Mouse (Mus musculus) kidney, embryonic 14.5 days (tissue): Measurements from ENCODE around the gene Crtac1. TPM values are rescaled to one million over a fixed set of nuclear protein-coding genes. Genes with fewer than 3 reads are reported as not detected.

Experiments used
- ATAC-seq: fragments of 200-750 bp; cut with Nextera tagmentation; 2 replicates; pipeline ENCODE4 v1.8.0; 2017; ENCODE audit warnings: moderate number of reproducible peaks, mild to moderate bottlenecking, moderate TSS enrichment, moderate library complexity; ENCODE audit not compliant: low FRiP score, low TSS enrichment
- H3K27ac ChIP-seq: fragments of 300-500 bp; sonication (generic); 2 replicates; pipeline ENCODE4 v1.5.1; 2014; ENCODE audit warnings: low read depth, mild to moderate bottlenecking, low read length, moderate library complexity, mixed read lengths
- H3K27me3 ChIP-seq: fragments of 300-500 bp; sonication (generic); 2 replicates; pipeline ENCODE4 v1.6.1; 2014; ENCODE audit warnings: mild to moderate bottlenecking, low read length; ENCODE audit not compliant: control insufficient read depth, insufficient read depth
- H3K36me3 ChIP-seq: fragments of 300-500 bp; sonication (generic); 2 replicates; pipeline ENCODE4 v1.6.1; 2014; ENCODE audit warnings: low read length, mixed read lengths; ENCODE audit not compliant: control insufficient read depth, insufficient read depth
- H3K4me1 ChIP-seq: fragments of 300-500 bp; sonication (generic); 2 replicates; pipeline ENCODE4 v1.6.1; 2014; ENCODE audit warnings: low read length, mixed read lengths; ENCODE audit not compliant: control insufficient read depth, insufficient read depth
- H3K4me2 ChIP-seq: fragments of 300-500 bp; sonication (generic); replicated peaks from 2 replicates; pipeline ENCODE4 v1.6.1; 2014; ENCODE audit warnings: low read depth, mild to moderate bottlenecking, low read length
- H3K4me3 ChIP-seq: fragments of 300-500 bp; sonication (generic); 2 replicates; pipeline ENCODE4 v1.5.1; 2014; ENCODE audit warnings: mild to moderate bottlenecking, low read length
- H3K9ac ChIP-seq: fragments of 300-500 bp; sonication (generic); 2 replicates; pipeline ENCODE4 v1.6.1; 2014; ENCODE audit warnings: low read depth, mild to moderate bottlenecking, low read length, moderate library complexity
- H3K9me3 ChIP-seq: fragments of 300-500 bp; sonication (generic); 2 replicates; pipeline ENCODE4 v1.6.1; 2016; ENCODE audit warnings: low read length; ENCODE audit not compliant: control insufficient read depth
- WGBS: fragments of 180-500 bp; shearing (Covaris S2); extraction: QIAGEN DNeasy Blood & Tissue Kit; methylation state at CpG from one replicate; pipeline ENCODE4 v1.1.7; 2014; 5-methylcytosine and 5-hydroxymethylcytosine counted together
- polyA plus RNA-seq: library from polyadenylated mRNA; unstranded; fragments of >200 nt; fragmentation: Nextera tagmentation; extraction: Ambion mirVana; gene quantifications from 2 replicates; pipeline ENCODE4 v1.2.1, GENCODE M21; 2014

The Crtac1 gene
- polyA plus RNA-seq, 1 experiment from 2014 or later: 6.3 TPM

DNA sequence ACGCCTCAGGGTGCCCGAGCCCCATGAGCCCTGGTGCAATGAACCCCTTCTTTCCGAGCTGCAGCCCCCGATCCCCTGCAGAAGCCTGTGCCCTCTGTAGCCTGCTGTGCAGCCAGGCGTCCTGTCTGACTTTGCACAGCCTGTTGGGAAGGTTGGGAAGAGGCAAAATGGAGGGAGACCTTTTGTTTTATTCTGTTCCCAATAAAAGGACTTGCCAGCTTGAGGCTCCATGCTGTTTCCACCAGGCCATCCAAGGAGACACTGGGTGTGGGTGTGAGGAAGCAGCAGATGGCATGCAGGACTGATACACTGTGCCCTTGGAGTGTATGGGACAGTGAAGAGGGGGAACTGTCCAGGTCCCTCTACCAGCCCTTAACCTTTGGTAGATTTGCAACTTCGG, 161.5 kb downstream of the Crtac1 start:
- H3K27ac ChIP-seq: no peak overlapping the region
- ATAC-seq: no peak
- H3K9me3 ChIP-seq: no peaks in the 10 kb centered on the region
- WGBS: 30% methylated on average over 6 of the region's 6 CpGs
- H3K4me3 ChIP-seq: no peak overlapping the region
- H3K36me3 ChIP-seq: no peaks in the 10 kb centered on the region
- no peaks in the 10 kb centered on the region for H3K4me1 ChIP-seq
- no peak overlapping the region for H3K4me2 ChIP-seq
- H3K9ac ChIP-seq: no peak overlapping the region
- H3K27me3 ChIP-seq: no peaks in the 10 kb centered on the region

DNA sequence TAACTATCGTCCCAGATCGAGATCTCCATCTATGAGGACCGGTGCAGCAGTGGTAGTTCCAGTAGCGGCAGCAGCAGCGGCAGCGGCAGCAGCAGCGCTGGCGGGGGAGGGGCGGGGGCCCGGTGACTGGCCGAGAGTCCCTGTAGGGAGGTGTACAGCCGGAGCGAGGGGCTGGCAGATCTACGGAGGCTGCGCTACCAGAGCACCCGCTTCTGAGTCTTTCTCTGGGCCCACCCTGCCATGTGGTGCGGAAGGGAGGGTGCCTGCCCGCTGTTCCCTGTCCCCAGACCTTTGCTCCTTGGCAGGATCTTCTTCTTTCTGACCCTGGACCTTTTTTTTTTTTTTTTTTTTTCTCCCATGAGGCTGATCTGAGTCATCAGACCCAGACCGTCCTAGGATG, 163.2 kb downstream of the Crtac1 start:
- H3K27ac ChIP-seq: no peak overlapping the region
- peak overlapping the region; percentile 28 for H3K4me2 ChIP-seq
- no peaks in the 10 kb centered on the region for H3K9me3 ChIP-seq
- no peaks in the 10 kb centered on the region for H3K4me1 ChIP-seq
- no peaks in the 10 kb centered on the region for H3K27me3 ChIP-seq
- H3K36me3 ChIP-seq: no peaks in the 10 kb centered on the region
- no peak for ATAC-seq
- H3K4me3 ChIP-seq: no peak overlapping the region
- WGBS: under 1% methylated on average over 19 of the region's 19 CpGs
- no peak overlapping the region; the same call in 1 of the 2 replicates for H3K9ac ChIP-seq

DNA sequence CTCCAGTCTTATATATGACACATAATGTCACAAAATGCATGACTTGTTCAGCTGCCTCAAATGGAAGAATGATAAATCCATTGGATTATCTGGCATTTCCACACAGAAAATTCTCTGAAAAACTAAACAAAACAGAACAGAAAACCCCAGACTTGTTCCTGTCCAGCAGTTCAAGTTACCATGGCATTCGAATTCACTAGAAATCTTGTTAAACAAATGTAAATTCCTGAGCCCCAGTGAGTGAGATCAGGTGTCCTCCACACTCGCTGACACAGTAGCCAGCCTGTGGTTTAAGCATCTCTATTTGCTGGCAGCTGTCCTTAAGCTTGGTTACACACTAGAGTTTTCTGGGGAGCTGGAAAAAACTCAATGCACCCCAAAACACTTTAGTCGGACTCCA, 168.1 kb downstream of the Crtac1 start:
- Histone ChIP-seq H3K4me2 (no peak overlapping the region), H3K9ac (no peak overlapping the region)
- WGBS: 51% methylated on average over 3 of the region's 3 CpGs

DNA sequence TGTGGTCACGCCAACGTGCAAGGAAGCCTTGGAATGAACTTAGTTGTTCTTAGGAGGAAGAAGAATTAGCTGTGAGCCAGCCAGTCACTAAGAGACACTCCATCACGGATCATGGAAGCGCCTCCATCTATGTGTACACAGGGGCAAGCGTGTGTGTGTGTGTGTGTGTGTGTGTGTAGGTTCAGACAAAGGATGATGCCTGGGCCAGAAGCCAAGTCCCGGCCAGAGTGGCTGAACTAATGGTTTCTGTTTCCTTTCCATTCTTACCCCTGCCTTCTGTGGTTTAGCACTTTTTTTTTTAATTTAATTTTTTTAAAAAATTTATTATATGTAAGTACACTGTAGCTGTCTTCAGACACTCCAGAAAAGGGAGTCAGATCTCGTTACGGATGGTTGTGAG, 171.1 kb downstream of the Crtac1 start:
- Histone ChIP-seq H3K27me3 (peaks cover 3% of the 10 kb centered on the region), H3K4me1 (0 out of 2 replicates have a peak, but pooled peaks cover 1% of the 10 kb centered on the region), H3K27ac (no peak overlapping the region), H3K9ac (no peak overlapping the region), H3K4me3 (no peak overlapping the region), H3K9me3 (no peaks in the 10 kb centered on the region), H3K36me3 (no peaks in the 10 kb centered on the region), H3K4me2 (no peak overlapping the region)
- ATAC-seq: no peak
- WGBS: 90% methylated on average over 8 of the region's 8 CpGs

More for the DNA sequence above, 168.1 kb downstream of the Crtac1 start:
- Histone ChIP-seq H3K27me3 (no peaks in the 10 kb centered on the region), H3K4me3 (no peak overlapping the region), H3K9me3 (no peaks in the 10 kb centered on the region), H3K36me3 (no peaks in the 10 kb centered on the region), H3K4me1 (no peaks in the 10 kb centered on the region), H3K27ac (no peak overlapping the region)
- ATAC-seq: no peak

DNA sequence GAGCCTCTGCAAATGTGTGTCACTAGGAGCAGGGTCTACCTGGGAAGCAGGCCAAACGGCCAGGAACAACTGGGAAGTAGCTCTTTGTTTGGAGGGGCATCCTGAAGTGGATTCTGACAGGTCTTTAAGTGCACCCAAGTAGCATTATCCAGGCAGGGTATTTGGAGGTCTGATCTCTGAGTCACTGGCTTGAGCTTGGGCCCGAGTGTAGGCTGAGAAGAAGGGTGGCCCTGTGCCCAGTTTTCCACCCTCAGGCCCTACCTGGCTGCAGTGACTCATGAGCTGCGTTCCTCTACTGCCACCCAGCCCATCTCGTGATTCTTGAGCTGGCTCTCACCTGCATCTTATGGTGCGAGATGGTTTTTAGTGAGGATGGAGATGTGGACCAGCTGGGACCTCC, 173.0 kb downstream of the Crtac1 start:
- WGBS: 73% methylated on average over 5 of the region's 5 CpGs
- Histone ChIP-seq H3K27me3 (peaks cover 12% of the 10 kb centered on the region), H3K4me2 (no peak overlapping the region), H3K4me1 (0 out of 2 replicates have a peak, but pooled peaks cover 4% of the 10 kb centered on the region), H3K9ac (no peak overlapping the region), H3K9me3 (no peaks in the 10 kb centered on the region), H3K27ac (no peak overlapping the region), H3K4me3 (no peak overlapping the region), H3K36me3 (no peaks in the 10 kb centered on the region)
- ATAC-seq: no peak

DNA sequence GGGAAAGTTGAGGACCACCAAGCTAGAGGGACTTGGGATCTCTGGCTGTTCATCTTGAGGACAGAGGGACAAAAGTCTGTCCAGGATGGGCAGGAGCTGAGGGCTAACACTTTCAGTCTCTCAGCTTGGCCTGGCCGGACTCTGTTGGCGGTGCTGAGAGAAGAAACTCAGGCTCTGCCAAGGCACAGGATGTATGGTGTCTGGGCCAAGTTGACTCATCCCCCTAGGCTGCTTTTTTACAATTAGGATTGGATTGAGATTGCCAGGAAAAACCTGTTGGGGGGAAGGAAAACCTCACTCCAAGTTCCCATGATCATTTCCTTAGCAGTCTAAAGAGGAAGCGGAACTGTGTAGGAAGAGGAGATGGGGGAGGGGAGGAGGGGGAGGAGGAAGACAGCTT, 173.6 kb downstream of the Crtac1 start:
- H3K9me3 ChIP-seq: no peaks in the 10 kb centered on the region
- ATAC-seq: no peak
- no peak overlapping the region for H3K4me3 ChIP-seq
- H3K4me2 ChIP-seq: no peak overlapping the region
- H3K36me3 ChIP-seq: no peaks in the 10 kb centered on the region
- H3K27ac ChIP-seq: no peak overlapping the region
- WGBS: 84% methylated on average over 3 of the region's 3 CpGs
- no peak overlapping the region for H3K9ac ChIP-seq
- 0 out of 2 replicates have a peak, but pooled peaks cover 4% of the 10 kb centered on the region for H3K4me1 ChIP-seq
- H3K27me3 ChIP-seq: peaks cover 15% of the 10 kb centered on the region

DNA sequence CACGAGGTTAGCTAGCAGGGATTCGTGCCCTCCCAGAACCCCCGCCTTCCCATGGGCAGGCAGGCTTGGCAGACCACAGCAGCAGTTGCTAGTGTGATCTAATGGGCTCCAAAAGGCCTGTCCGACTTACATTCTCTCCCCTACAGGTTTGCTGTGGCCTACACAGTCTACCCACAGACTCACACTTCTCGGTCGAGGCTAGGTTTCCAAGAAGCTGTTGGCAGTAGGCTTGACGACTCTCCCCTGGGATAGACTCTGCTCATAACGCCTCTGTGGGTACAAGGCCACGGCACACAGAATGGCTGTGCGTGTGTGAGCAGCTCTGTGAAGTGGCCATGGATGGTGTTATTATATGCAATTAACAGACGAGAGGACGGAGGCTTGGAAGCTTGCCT, 174.3 kb downstream of the Crtac1 start:
- no peaks in the 10 kb centered on the region for H3K9me3 ChIP-seq
- H3K27ac ChIP-seq: no peak overlapping the region
- H3K9ac ChIP-seq: no peak overlapping the region
- H3K36me3 ChIP-seq: no peaks in the 10 kb centered on the region
- no peak overlapping the region for H3K4me3 ChIP-seq
- 0 out of 2 replicates have a peak, but pooled peaks cover 4% of the 10 kb centered on the region for H3K4me1 ChIP-seq
- 90% methylated on average over 12 of the region's 12 CpGs for WGBS
- ATAC-seq: no peak
- H3K27me3 ChIP-seq: peaks cover 16% of the 10 kb centered on the region
- no peak overlapping the region for H3K4me2 ChIP-seq

DNA sequence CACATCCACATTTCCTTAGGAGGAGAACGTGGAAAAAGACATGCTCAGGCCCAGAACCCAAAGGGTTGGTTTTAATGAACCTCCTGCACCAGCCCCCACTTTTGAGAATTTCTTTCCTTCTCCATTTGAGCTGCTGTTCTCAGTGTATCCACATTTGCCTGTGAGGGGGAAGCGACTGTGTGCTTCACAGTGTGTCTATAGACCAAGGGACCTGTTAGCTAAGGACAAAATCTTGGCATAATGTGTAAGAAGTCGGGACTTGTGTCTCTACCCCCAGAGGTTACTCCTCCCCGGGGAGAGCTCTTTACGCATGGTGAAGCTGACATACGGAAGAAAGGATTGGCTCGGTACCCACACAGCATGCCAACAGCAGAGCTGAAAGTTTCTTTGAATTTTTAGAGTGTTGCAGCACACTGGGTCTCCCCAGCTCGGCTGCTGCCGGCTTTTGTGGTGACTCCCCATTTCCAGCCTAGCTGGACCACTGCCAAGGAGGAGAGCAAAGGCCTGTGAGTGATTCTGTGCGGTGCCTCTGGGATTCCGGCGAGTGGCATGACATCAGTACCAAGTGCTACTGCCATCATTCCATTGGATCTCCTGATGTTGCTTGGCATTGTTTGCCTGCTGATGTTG, 174.9 kb downstream of the Crtac1 start:
- Histone ChIP-seq H3K4me3 (no peak overlapping the region), H3K4me2 (no peak overlapping the region), H3K27me3 (peaks cover 16% of the 10 kb centered on the region), H3K9me3 (no peaks in the 10 kb centered on the region), H3K9ac (no peak overlapping the region), H3K27ac (no peak overlapping the region), H3K36me3 (no peaks in the 10 kb centered on the region), H3K4me1 (0 out of 2 replicates have a peak, but pooled peaks cover 4% of the 10 kb centered on the region)
- WGBS: 85% methylated on average over 12 of the region's 12 CpGs
- ATAC-seq: no peak

DNA sequence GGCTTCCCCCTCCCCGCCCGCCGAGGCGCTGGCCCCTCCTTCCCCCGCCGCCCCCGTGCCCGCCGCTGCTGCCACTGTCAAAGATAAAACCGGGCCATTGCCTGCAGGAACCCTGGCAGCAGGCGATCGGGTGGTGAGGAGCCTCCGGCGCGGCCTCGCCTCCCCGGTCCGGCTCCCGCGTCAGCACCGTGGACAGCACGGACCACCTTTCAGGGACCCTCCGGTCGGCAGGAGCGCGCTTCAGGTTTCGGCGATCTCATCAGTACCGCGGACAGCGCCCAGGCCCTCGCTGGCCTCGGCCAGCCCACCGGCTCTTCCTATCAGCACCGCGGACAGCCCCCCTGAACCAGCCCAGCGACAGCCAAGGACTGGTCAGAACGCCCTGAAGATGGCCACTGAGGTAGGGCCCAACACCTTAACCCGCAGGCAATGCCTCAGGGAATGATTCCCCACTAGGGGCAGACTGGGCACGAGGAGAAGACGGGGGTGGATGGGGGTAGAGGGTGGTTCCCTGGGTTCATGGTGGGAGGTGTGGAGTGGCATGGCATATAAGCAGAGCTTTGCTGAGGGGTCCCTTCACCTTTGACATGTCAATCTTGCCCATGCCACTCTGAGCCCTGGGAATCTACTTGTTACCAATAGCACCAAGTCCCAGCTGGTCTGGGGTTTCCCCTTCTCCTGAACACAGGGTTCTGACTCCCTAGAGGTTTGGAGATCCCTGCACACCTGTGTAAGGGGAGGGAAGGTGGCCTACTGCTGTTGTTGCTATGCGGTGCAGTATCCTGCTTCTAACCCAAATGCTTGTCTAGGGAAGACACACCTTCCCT, 175.6 kb downstream of the Crtac1 start:
- ATAC-seq: peak; percentile 95
- no peaks in the 10 kb centered on the region for H3K9me3 ChIP-seq
- WGBS: 4% methylated on average over 32 of the region's 42 CpGs
- H3K27me3 ChIP-seq: peaks cover 16% of the 10 kb centered on the region
- H3K4me2 ChIP-seq: peak overlapping the region; percentile 64
- no peaks in the 10 kb centered on the region for H3K36me3 ChIP-seq
- peak overlapping the region; percentile 38 for H3K4me3 ChIP-seq
- H3K9ac ChIP-seq: no peak overlapping the region
- H3K27ac ChIP-seq: no peak overlapping the region
- H3K4me1 ChIP-seq: 0 out of 2 replicates have a peak, but pooled peaks cover 4% of the 10 kb centered on the region
